Mouse (Mus musculus): Measurements from ENCODE around the gene Gsdme. TPM values are rescaled to one million over a fixed set of nuclear protein-coding genes. Genes with fewer than 3 reads are reported as not detected.

Gene Gsdme
- polyA plus RNA-seq, 1 experiment from 2014 or later, result 32.4 TPM

DNA sequence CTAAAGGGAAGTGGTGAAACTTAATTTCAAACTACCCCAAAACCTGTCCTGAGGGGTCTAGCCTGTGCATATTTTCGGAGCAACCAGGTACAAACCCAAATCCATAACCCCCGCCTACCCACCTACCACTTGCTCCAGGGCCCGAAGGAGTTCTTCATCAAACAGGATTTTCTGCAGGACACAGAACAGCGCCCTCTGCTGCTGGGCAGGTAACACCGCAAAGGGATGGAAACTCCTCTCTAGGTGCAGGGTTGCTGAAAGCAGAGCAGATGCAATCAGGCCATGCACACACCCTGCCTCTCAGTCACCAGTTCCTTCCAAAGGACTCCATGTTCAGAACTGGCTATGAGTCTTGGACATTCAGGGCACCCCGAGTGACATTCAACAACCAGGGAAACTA is 42.8 kb downstream of the Gsdme start:
- Histone ChIP-seq H3K36me3 (ENCODE audit: control insufficient read depth, insufficient read depth, low read length) (no peaks in the 10 kb centered on the region), H3K27ac (ENCODE audit: low read depth, low read length) (no peak overlapping the region), H3K9ac (ENCODE audit: low read depth, low read length) (no peak overlapping the region), H3K27me3 (ENCODE audit: control insufficient read depth, insufficient read depth, low read length) (no peaks in the 10 kb centered on the region), H3K9me3 (replicated peaks; ENCODE audit: control insufficient read depth, low read length) (no peaks in the 10 kb centered on the region), H3K4me1 (ENCODE audit: control insufficient read depth, insufficient read depth, low read length) (0 out of 2 replicates have a peak, but pooled peaks cover 5% of the 10 kb centered on the region), H3K4me2 (no peak overlapping the region), H3K4me3 (ENCODE audit: low read depth, low read length) (no peak overlapping the region)
- ATAC-seq (replicated peaks; ENCODE audit: insufficient number of reproducible peaks, low FRiP score, low TSS enrichment), result no peak
- 47% methylated on average over 6 of the region's 6 CpGs for WGBS (ENCODE audit: insufficient replicate concordance)

DNA sequence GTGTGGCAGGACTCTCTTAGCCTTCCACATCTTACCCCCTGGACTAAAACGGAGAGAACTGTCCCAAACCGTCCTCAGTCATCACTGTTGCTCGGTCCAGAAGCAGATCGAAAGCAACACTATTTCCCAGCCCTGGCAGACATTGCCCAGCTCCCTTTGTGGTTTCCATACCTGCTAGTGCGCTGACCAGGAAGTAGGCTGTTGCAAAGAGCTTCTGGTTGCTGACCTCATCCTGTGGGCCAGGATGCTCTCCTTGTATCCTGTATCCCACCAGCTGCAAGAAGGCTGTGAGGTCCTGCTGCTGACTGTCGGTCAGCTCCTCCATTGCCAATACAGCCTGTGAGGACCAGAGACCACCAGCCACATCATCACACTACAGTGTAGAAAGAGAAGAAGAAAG is 44.6 kb downstream of the Gsdme start:
- H3K9ac ChIP-seq (ENCODE audit: low read depth, low read length), result no peak overlapping the region
- no peaks in the 10 kb centered on the region for H3K27me3 ChIP-seq (ENCODE audit: control insufficient read depth, insufficient read depth, low read length)
- H3K4me1 ChIP-seq (ENCODE audit: control insufficient read depth, insufficient read depth, low read length), result 0 out of 2 replicates have a peak, but pooled peaks cover 5% of the 10 kb centered on the region
- no peak for ATAC-seq (replicated peaks; ENCODE audit: insufficient number of reproducible peaks, low FRiP score, low TSS enrichment)
- H3K36me3 ChIP-seq (ENCODE audit: control insufficient read depth, insufficient read depth, low read length), result no peaks in the 10 kb centered on the region
- H3K4me3 ChIP-seq (ENCODE audit: low read depth, low read length), result no peak overlapping the region
- WGBS (ENCODE audit: insufficient replicate concordance), result 80% methylated on average over 6 of the region's 6 CpGs
- H3K9me3 ChIP-seq (replicated peaks; ENCODE audit: control insufficient read depth, low read length), result no peaks in the 10 kb centered on the region
- no peak overlapping the region for H3K27ac ChIP-seq (ENCODE audit: low read depth, low read length)
- H3K4me2 ChIP-seq, result no peak overlapping the region

DNA sequence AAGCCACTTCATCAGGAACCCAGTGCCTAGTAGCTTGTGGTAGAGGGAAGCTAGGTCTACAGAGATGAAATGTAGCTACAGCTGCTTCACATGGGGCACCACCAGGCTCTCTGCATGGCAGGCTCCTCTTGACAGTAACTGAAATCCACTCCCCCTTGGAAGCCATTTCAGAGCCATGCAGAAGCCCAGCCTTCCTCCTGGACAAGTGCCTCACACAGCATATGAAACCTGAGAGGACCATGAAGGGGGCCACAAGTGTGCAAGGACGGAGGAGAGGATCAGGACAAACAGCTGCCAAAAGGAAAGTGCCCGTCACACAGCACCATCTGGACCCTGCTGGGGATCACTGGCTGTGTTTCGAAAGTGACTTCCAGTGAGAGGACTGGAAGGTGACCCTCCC is 45.0 kb downstream of the Gsdme start:
- ATAC-seq (replicated peaks; ENCODE audit: insufficient number of reproducible peaks, low FRiP score, low TSS enrichment), result no peak
- H3K4me3 ChIP-seq (ENCODE audit: low read depth, low read length), result no peak overlapping the region
- 0 out of 2 replicates have a peak, but pooled peaks cover 5% of the 10 kb centered on the region for H3K4me1 ChIP-seq (ENCODE audit: control insufficient read depth, insufficient read depth, low read length)
- H3K9me3 ChIP-seq (replicated peaks; ENCODE audit: control insufficient read depth, low read length), result no peaks in the 10 kb centered on the region
- H3K27me3 ChIP-seq (ENCODE audit: control insufficient read depth, insufficient read depth, low read length), result no peaks in the 10 kb centered on the region
- H3K36me3 ChIP-seq (ENCODE audit: control insufficient read depth, insufficient read depth, low read length), result no peaks in the 10 kb centered on the region
- no peak overlapping the region for H3K9ac ChIP-seq (ENCODE audit: low read depth, low read length)
- WGBS (ENCODE audit: insufficient replicate concordance), result 67% methylated on average over 3 of the region's 3 CpGs
- H3K4me2 ChIP-seq, result no peak overlapping the region
- no peak overlapping the region for H3K27ac ChIP-seq (ENCODE audit: low read depth, low read length)

DNA sequence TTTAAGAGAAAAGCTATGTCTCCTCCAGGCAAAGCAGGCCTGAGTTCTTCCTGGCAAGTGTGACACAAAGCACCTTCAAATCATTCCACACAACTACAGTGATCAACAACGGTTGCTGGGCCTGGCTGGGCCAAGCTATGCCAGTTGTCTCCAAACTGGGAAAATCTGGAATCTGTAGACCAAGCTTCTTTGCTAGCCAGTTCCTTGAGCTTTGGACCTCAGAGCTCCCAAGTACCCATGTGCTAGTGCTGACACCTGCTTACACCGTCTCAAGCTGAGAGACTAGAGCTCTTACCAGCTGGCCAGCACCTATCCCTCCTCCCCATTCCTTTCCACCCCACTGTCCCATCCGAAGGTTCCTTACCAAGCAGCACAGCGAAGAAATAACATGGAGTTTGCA is 47.7 kb downstream of the Gsdme start:
- Histone ChIP-seq H3K27ac (ENCODE audit: low read depth, low read length) (no peak overlapping the region), H3K9me3 (replicated peaks; ENCODE audit: control insufficient read depth, low read length) (no peaks in the 10 kb centered on the region), H3K9ac (ENCODE audit: low read depth, low read length) (no peak overlapping the region), H3K27me3 (ENCODE audit: control insufficient read depth, insufficient read depth, low read length) (no peaks in the 10 kb centered on the region), H3K4me2 (no peak overlapping the region), H3K36me3 (ENCODE audit: control insufficient read depth, insufficient read depth, low read length) (no peaks in the 10 kb centered on the region), H3K4me1 (ENCODE audit: control insufficient read depth, insufficient read depth, low read length) (no peaks in the 10 kb centered on the region), H3K4me3 (ENCODE audit: low read depth, low read length) (no peak overlapping the region)
- 82% methylated on average over 4 of the region's 4 CpGs for WGBS (ENCODE audit: insufficient replicate concordance)
- no peak for ATAC-seq (replicated peaks; ENCODE audit: insufficient number of reproducible peaks, low FRiP score, low TSS enrichment)

DNA sequence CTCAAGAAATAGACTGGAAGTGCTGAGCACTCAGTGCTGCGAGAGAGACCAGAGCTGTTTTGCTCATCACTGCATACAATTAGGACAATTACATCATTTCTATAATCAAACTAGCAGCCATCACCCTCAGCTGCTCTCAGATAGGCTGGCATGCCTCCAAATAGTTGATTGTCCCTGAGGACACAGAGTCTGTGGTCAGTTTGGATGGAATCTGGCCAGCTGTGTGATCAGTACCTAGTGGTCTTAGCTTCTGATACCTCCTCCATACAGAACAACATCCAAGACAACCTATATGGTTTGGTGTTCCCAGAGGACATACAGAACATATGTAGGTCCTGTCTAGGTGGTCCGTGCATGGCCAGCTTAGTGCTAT is 48.3 kb downstream of the Gsdme start:
- WGBS (ENCODE audit: insufficient replicate concordance), result 79% methylated on average over 2 of the region's 2 CpGs
- no peak for ATAC-seq (replicated peaks; ENCODE audit: insufficient number of reproducible peaks, low FRiP score, low TSS enrichment)
- no peak overlapping the region for H3K4me3 ChIP-seq (ENCODE audit: low read depth, low read length)
- no peaks in the 10 kb centered on the region for H3K36me3 ChIP-seq (ENCODE audit: control insufficient read depth, insufficient read depth, low read length)
- no peaks in the 10 kb centered on the region for H3K27me3 ChIP-seq (ENCODE audit: control insufficient read depth, insufficient read depth, low read length)
- H3K4me2 ChIP-seq, result no peak overlapping the region
- H3K9ac ChIP-seq (ENCODE audit: low read depth, low read length), result no peak overlapping the region
- H3K9me3 ChIP-seq (replicated peaks; ENCODE audit: control insufficient read depth, low read length), result no peaks in the 10 kb centered on the region
- H3K4me1 ChIP-seq (ENCODE audit: control insufficient read depth, insufficient read depth, low read length), result no peaks in the 10 kb centered on the region
- no peak overlapping the region for H3K27ac ChIP-seq (ENCODE audit: low read depth, low read length)

DNA sequence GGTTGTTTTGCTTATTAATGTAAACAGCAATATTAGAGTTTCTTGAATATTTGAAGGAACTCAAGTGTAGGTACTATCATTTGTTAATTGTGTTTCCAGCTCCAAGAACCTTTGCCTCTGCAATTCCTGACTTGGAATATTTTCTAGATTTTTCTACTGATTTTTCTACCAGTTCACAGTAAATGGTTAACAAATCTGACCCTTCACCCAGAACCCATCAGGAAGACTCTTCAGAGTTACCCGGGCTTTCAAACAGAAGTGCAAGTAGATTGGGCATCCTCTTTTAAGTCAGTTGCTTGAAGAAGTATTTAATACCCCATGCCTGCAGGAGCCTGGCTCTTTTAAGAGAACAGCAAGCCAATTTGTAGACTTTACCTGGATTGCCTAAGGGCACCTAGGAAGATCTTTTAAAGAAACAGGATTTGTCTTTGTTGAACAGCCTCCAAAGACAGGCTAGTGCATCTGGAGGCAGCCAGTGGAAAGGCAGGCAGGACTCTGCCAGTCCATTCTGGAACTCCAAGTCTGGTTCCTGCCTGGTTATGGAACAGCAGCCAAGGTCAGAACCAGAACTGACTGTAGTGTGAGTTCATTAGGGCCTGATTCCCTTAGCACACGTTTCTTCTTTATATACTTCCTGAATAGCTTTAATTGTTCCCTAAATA is 48.8 kb downstream of the Gsdme start:
- H3K27ac ChIP-seq (ENCODE audit: low read depth, low read length), result no peak overlapping the region
- no peak overlapping the region for H3K4me3 ChIP-seq (ENCODE audit: low read depth, low read length)
- no peaks in the 10 kb centered on the region for H3K27me3 ChIP-seq (ENCODE audit: control insufficient read depth, insufficient read depth, low read length)
- H3K9ac ChIP-seq (ENCODE audit: low read depth, low read length), result no peak overlapping the region
- H3K4me1 ChIP-seq (ENCODE audit: control insufficient read depth, insufficient read depth, low read length), result no peaks in the 10 kb centered on the region
- H3K4me2 ChIP-seq, result no peak overlapping the region
- no peak for ATAC-seq (replicated peaks; ENCODE audit: insufficient number of reproducible peaks, low FRiP score, low TSS enrichment)
- 59% methylated on average over 2 of the region's 2 CpGs for WGBS (ENCODE audit: insufficient replicate concordance)
- H3K36me3 ChIP-seq (ENCODE audit: control insufficient read depth, insufficient read depth, low read length), result no peaks in the 10 kb centered on the region
- no peaks in the 10 kb centered on the region for H3K9me3 ChIP-seq (replicated peaks; ENCODE audit: control insufficient read depth, low read length)

DNA sequence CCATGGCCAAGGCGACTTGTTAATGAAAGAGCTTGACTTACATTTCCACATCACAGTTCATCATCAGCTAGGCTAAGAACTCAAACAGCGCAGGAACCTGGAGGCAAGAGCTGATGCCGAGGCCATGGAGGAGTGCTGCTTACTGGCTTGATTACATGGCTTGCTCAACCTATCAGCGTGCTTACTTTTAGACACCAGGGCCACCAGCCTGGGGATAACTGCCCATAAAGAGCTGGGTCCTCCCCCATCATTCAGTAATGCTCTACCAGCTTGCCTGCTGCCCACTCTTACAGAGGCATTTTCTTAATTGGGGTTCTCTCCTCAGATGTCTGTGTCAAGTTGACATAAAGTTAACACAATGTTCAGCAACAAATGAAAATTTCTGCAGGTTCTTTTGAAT is 58.6 kb downstream of the Gsdme start:
- H3K9me3 ChIP-seq (replicated peaks; ENCODE audit: control insufficient read depth, low read length), result no peaks in the 10 kb centered on the region
- no peak overlapping the region for H3K27ac ChIP-seq (ENCODE audit: low read depth, low read length)
- H3K4me3 ChIP-seq (ENCODE audit: low read depth, low read length), result no peak overlapping the region
- no peaks in the 10 kb centered on the region for H3K36me3 ChIP-seq (ENCODE audit: control insufficient read depth, insufficient read depth, low read length)
- 87% methylated on average over 4 of the region's 4 CpGs for WGBS (ENCODE audit: insufficient replicate concordance)
- H3K27me3 ChIP-seq (ENCODE audit: control insufficient read depth, insufficient read depth, low read length), result no peaks in the 10 kb centered on the region
- ATAC-seq (replicated peaks; ENCODE audit: insufficient number of reproducible peaks, low FRiP score, low TSS enrichment), result no peak
- H3K4me1 ChIP-seq (ENCODE audit: control insufficient read depth, insufficient read depth, low read length), result no peaks in the 10 kb centered on the region
- no peak overlapping the region for H3K9ac ChIP-seq (ENCODE audit: low read depth, low read length)
- no peak overlapping the region for H3K4me2 ChIP-seq

DNA sequence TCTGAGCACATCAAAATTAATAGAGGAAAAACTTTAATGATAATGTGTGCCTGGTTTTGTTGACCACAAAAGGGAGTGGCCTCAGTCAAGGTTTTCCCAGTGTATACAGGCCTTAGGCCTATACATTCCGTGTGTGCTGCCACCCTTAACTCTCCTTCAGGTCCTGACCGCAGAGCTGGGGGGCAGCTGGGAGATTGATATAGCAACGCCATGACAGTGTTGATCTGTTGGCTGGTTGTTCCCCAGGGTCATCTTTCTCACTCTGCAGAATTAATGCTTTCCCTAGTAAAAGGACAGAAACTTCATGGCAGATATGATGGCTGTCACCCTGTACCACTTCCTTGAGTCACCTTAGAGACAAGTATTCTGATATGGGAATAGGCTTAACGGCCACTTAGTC is 59.3 kb downstream of the Gsdme start:
- no peaks in the 10 kb centered on the region for H3K4me1 ChIP-seq (ENCODE audit: control insufficient read depth, insufficient read depth, low read length)
- no peaks in the 10 kb centered on the region for H3K27me3 ChIP-seq (ENCODE audit: control insufficient read depth, insufficient read depth, low read length)
- H3K4me2 ChIP-seq, result no peak overlapping the region
- H3K4me3 ChIP-seq (ENCODE audit: low read depth, low read length), result no peak overlapping the region
- no peak overlapping the region for H3K9ac ChIP-seq (ENCODE audit: low read depth, low read length)
- H3K27ac ChIP-seq (ENCODE audit: low read depth, low read length), result no peak overlapping the region
- no peak for ATAC-seq (replicated peaks; ENCODE audit: insufficient number of reproducible peaks, low FRiP score, low TSS enrichment)
- H3K9me3 ChIP-seq (replicated peaks; ENCODE audit: control insufficient read depth, low read length), result no peaks in the 10 kb centered on the region
- 84% methylated on average over 4 of the region's 4 CpGs for WGBS (ENCODE audit: insufficient replicate concordance)
- H3K36me3 ChIP-seq (ENCODE audit: control insufficient read depth, insufficient read depth, low read length), result no peaks in the 10 kb centered on the region

DNA sequence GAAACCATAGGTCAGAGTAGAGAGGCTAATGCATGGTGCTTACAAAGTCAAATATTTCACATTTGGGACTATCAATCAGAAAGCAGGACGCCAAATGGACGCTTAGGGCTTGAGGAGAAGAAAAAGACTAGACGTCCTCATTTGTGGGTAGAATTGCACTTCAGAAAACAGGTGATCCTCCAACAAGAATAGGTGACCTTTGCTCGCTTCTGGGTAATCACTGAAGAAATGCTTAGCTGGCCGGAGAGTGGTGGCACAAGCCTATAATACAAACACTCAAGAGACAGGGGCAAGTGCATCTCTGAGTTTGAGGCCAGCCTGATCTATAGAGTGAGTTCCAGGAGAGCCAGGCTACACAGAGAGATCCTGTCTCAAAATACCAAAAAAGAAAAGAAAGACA is 69.8 kb downstream of the Gsdme start:
- Histone ChIP-seq H3K27me3 (ENCODE audit: control insufficient read depth, insufficient read depth, low read length) (no peaks in the 10 kb centered on the region), H3K4me3 (ENCODE audit: low read depth, low read length) (no peak overlapping the region), H3K36me3 (ENCODE audit: control insufficient read depth, insufficient read depth, low read length) (peaks cover 3% of the 10 kb centered on the region; the same call in 1 of the 2 replicates), H3K9ac (ENCODE audit: low read depth, low read length) (no peak overlapping the region), H3K9me3 (replicated peaks; ENCODE audit: control insufficient read depth, low read length) (no peaks in the 10 kb centered on the region), H3K4me2 (no peak overlapping the region), H3K27ac (ENCODE audit: low read depth, low read length) (no peak overlapping the region), H3K4me1 (ENCODE audit: control insufficient read depth, insufficient read depth, low read length) (0 out of 2 replicates have a peak, but pooled peaks cover 6% of the 10 kb centered on the region)
- WGBS (ENCODE audit: insufficient replicate concordance), result 86% methylated on average over 5 of the region's 5 CpGs
- ATAC-seq (replicated peaks; ENCODE audit: insufficient number of reproducible peaks, low FRiP score, low TSS enrichment), result no peak
